Mouse (Mus musculus) hindbrain, postnatal 0 days (tissue): Measurements from ENCODE around the gene Irf4. TPM values are rescaled to one million over a fixed set of nuclear protein-coding genes. Genes with fewer than 3 reads are reported as not detected.

ENCODE experiments used
- ATAC-seq: fragments of 200-750 bp; cut with Nextera tagmentation; 2 replicates; pipeline ENCODE4 v1.8.0; 2017; ENCODE audit warnings: mild to moderate bottlenecking, moderate TSS enrichment, moderate library complexity
- DNase-seq: peaks from one replicate; pipeline ENCODE4 v3.0.0-alpha.2; 2015; ENCODE audit warnings: low spot score
- H3K27ac ChIP-seq: fragments of 300-500 bp; sonication (generic); 2 replicates; pipeline ENCODE4 v1.5.1; 2014; ENCODE audit warnings: mild to moderate bottlenecking
- H3K27me3 ChIP-seq: fragments of 300-500 bp; sonication (generic); 2 replicates; pipeline ENCODE4 v1.6.1; 2014; ENCODE audit warnings: low read length, mixed read lengths; ENCODE audit not compliant: insufficient read depth
- H3K36me3 ChIP-seq: fragments of 300-500 bp; sonication (generic); 2 replicates; pipeline ENCODE4 v1.6.1; 2014; ENCODE audit warnings: low read length, mixed read lengths; ENCODE audit not compliant: insufficient read depth
- H3K4me1 ChIP-seq: fragments of 300-500 bp; sonication (generic); 2 replicates; pipeline ENCODE4 v1.6.1; 2014; ENCODE audit warnings: antibody characterized with exemption, low read length, mixed read lengths; ENCODE audit not compliant: insufficient read depth
- H3K4me2 ChIP-seq: fragments of 300-500 bp; sonication (generic); 2 replicates; pipeline ENCODE4 v1.6.1; 2014; ENCODE audit warnings: low read depth, mild to moderate bottlenecking, low read length, moderate library complexity, mixed read lengths
- H3K4me3 ChIP-seq: fragments of 300-500 bp; sonication (generic); 2 replicates; pipeline ENCODE4 v1.5.1; 2014; ENCODE audit warnings: low read length
- H3K9ac ChIP-seq: fragments of 300-500 bp; sonication (generic); replicated peaks from 2 replicates; pipeline ENCODE4 v1.6.1; 2014; ENCODE audit warnings: mild to moderate bottlenecking, low read length, moderate library complexity, mixed read lengths
- H3K9me3 ChIP-seq: fragments of 300-500 bp; sonication (generic); 2 replicates; pipeline ENCODE4 v1.6.1; 2016; ENCODE audit warnings: low read length, mixed read lengths
- CTCF ChIP-seq: IDR thresholded peaks from 2 replicates; pipeline ENCODE4 v1.5.1; 2016; ENCODE audit warnings: antibody characterized with exemption, control low read depth, low read depth
- WGBS: fragments of 180-500 bp; shearing (Covaris S2); extraction: QIAGEN DNeasy Blood & Tissue Kit; methylation state at CpG from one replicate; pipeline ENCODE4 v1.1.7; 2014; 5-methylcytosine and 5-hydroxymethylcytosine counted together
- polyA plus RNA-seq: library from polyadenylated mRNA; unstranded; fragments of >200 nt; fragmentation: Nextera tagmentation; extraction: Ambion mirVana; gene quantifications from 2 replicates; pipeline ENCODE4 v1.2.1, GENCODE M21; 2015
- total RNA-seq: library from RNA; depleted of rRNA; stranded (reverse); fragments of >200 nt; gene quantifications from 2 replicates; pipeline ENCODE4 v1.2.3, GENCODE M21; 2014

The Irf4 gene
- total and polyA plus RNA-seq, 2 experiments from 2014 or later, result 0.06 TPM; not detected in 1

DNA sequence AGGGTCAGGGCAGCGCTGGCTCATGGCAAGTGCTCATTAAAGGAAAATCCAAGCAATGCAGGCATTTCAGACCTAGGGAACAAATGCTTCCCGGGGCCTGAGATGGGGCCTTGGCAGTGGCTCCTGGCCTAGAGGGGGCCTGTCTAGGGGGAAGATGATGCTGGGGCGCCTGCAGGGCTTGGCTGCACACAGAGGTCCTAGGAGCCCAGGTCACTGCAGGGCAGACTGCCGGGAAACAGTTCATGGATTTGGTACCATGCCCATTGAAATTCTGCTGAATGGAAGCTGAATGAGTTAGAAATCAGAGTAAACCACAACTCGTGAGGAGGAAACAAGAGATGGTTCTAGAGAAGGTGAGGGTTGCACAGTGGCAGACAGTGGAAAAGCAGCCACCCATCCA, 41.0 kb downstream of the Irf4 start:
- H3K4me3 ChIP-seq, result no peak overlapping the region
- no peak overlapping the region for H3K9ac ChIP-seq
- H3K36me3 ChIP-seq, result no peaks in the 10 kb centered on the region
- H3K27me3 ChIP-seq, result no peaks in the 10 kb centered on the region
- ATAC-seq (no peak), DNase-seq (no peak)
- H3K4me2 ChIP-seq, result no peak overlapping the region
- H3K9me3 ChIP-seq, result no peaks in the 10 kb centered on the region
- WGBS, result 53% methylated on average over 5 of the region's 5 CpGs
- H3K27ac ChIP-seq, result no peak overlapping the region
- H3K4me1 ChIP-seq, result no peaks in the 10 kb centered on the region
- TF ChIP-seq CTCF, result no peak

DNA sequence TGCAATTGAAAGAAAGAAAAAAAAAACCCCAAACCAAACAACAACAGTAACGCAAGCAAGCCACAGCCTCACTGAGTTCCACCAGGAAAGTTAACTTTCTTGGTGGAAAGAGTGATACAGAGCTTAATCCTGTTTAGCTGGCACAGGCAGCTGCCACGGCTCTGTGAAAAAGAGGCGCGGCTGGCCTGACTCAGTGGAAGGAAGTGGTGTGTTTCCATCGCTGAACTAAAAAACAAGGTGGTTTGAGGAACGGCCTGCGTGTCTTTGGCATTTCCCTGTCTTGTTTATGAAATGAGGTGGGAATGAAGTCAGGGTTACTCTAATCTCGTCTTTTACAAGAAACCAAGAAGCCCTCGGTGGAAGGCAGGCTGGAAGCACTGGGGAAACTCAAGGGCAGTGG, 43.3 kb downstream of the Irf4 start:
- TF ChIP-seq CTCF, result no peak
- 73% methylated on average over 9 of the region's 9 CpGs for WGBS
- Histone ChIP-seq H3K4me3 (no peak overlapping the region), H3K27me3 (no peaks in the 10 kb centered on the region), H3K27ac (no peak overlapping the region), H3K9me3 (no peaks in the 10 kb centered on the region), H3K9ac (no peak overlapping the region), H3K4me2 (no peak overlapping the region), H3K36me3 (no peaks in the 10 kb centered on the region), H3K4me1 (no peaks in the 10 kb centered on the region)
- DNase-seq, result no peak
- ATAC-seq, result no peak

DNA sequence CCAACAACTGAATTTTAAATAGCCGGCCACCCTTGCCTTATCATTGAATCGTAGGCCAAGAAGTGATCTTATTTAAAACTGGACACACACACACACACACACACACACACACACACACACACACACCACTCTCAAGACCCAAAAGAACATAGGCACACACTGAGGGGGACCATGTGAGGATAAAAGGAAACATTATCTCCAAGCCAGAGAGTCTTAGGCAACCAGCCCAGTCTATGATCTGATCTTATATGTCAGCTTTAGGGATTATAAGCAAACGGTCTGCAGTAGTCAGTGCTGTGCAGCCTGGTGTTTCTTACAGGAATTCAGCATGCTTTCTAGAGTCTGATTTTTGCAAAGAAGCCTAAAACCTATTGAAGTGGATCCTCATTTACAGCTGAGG, 43.7 kb downstream of the Irf4 start:
- no peaks in the 10 kb centered on the region for H3K27me3 ChIP-seq
- WGBS, result 72% methylated on average over 3 of the region's 3 CpGs
- DNase-seq, result no peak
- H3K36me3 ChIP-seq, result no peaks in the 10 kb centered on the region
- TF ChIP-seq CTCF, result no peak
- no peak overlapping the region for H3K4me2 ChIP-seq
- no peak overlapping the region for H3K27ac ChIP-seq
- no peak for ATAC-seq
- no peak overlapping the region for H3K9ac ChIP-seq
- no peaks in the 10 kb centered on the region for H3K9me3 ChIP-seq
- H3K4me3 ChIP-seq, result no peak overlapping the region
- H3K4me1 ChIP-seq, result no peaks in the 10 kb centered on the region

DNA sequence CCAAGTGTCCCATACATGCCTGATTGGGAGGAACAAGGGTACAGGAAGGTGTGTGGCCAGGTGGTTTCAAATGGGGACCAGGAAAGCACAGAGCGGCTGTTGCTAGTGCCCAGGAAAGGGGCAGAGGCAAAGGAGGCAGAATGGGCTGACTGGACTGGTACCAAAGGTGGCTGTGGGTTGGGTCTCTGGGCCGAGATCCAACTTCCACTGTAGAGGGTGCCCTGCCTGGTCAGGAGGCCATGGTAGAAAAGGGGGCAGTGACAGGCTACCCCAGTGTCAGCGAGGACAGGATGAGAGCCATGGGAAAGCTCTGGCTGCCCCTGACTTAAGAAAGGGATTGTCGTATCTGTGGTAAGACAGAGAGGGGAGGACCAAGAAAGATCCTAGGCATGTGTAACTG, 44.2 kb downstream of the Irf4 start:
- 83% methylated on average over 4 of the region's 4 CpGs for WGBS

DNA sequence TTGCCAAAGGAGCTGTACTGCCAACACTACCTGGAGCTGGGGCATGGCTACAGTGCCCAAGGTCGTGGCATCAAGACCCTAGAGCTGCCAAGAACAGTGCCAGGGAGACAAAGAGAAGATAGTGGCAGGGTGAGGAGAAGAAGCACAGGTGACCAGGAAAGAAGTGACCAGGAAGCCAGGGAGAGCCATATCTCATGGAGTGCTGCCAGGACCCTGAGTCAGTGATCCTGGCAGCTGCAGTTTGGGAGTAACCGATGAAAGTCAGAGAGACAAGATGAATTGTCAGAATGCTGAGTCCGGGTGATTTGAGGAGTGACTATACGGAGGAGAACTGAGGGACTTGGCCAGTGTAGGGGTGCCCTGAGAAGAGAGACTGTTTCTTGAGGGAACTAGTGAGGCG, 44.6 kb downstream of the Irf4 start:
- Histone ChIP-seq H3K27ac (no peak overlapping the region), H3K4me1 (no peaks in the 10 kb centered on the region), H3K4me3 (no peak overlapping the region), H3K27me3 (no peaks in the 10 kb centered on the region), H3K4me2 (no peak overlapping the region), H3K9ac (no peak overlapping the region), H3K9me3 (no peaks in the 10 kb centered on the region), H3K36me3 (no peaks in the 10 kb centered on the region)
- no peak for ATAC-seq
- WGBS, result 76% methylated on average over 5 of the region's 5 CpGs
- no peak for TF ChIP-seq CTCF
- DNase-seq, result no peak

More for the DNA sequence above, 44.2 kb downstream of the Irf4 start:
- H3K9me3 ChIP-seq, result no peaks in the 10 kb centered on the region
- H3K4me3 ChIP-seq, result no peak overlapping the region
- H3K4me2 ChIP-seq, result no peak overlapping the region
- ATAC-seq (no peak; the same call in 1 of the 2 replicates), DNase-seq (no peak)
- H3K27me3 ChIP-seq, result no peaks in the 10 kb centered on the region
- no peaks in the 10 kb centered on the region for H3K4me1 ChIP-seq
- TF ChIP-seq CTCF, result no peak
- no peak overlapping the region for H3K9ac ChIP-seq
- no peak overlapping the region for H3K27ac ChIP-seq
- H3K36me3 ChIP-seq, result no peaks in the 10 kb centered on the region

DNA sequence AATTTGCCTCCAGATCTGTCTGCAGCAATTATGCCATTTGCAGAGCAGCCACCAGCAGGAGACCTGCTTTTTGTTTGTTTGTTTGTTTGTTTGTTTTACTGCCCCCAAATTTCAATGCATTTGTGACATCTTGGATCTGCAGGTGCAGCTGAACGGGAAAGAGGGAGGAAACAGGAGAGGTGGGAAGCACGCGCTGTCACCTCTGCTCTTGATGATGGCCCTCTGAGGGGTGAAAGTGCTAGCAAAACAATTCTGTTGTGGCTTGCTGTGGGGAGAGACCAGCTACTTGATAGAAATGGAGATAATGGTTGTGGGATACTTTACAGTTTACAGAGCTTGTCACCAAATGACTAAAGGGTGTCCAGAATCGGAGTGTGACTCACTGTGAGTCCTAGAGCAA, 46.9 kb downstream of the Irf4 start:
- ATAC-seq (no peak), DNase-seq (no peak)
- H3K9ac ChIP-seq, result no peak overlapping the region
- WGBS, result 88% methylated on average over 4 of the region's 4 CpGs
- H3K27me3 ChIP-seq, result no peaks in the 10 kb centered on the region
- H3K27ac ChIP-seq, result no peak overlapping the region
- peaks cover 3% of the 10 kb centered on the region; the same call in 1 of the 2 replicates for H3K36me3 ChIP-seq
- no peak overlapping the region for H3K4me3 ChIP-seq
- no peaks in the 10 kb centered on the region for H3K9me3 ChIP-seq
- H3K4me1 ChIP-seq, result no peaks in the 10 kb centered on the region
- TF ChIP-seq CTCF, result no peak
- no peak overlapping the region for H3K4me2 ChIP-seq

DNA sequence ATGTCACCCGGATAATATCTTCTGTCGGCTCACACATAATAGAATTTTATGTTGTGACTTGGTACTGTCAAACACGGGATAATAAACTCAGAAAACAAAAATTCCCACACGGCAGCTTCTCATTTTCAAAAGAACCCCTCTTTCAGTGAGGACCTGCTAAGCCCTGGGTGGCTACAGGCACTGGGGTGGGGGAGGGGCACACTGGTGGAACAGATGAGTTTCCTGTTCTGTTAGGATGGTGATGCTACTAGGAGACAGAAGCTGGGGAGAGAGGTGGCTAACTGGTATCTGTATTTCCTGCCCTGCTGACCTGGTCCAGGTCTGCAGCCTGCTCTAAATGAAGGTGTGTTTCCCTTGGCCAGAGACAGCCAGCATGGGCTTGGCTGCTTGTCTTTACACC, 52.9 kb downstream of the Irf4 start:
- Histone ChIP-seq H3K4me3 (no peak overlapping the region), H3K4me2 (no peak overlapping the region), H3K9me3 (no peaks in the 10 kb centered on the region), H3K27me3 (no peaks in the 10 kb centered on the region), H3K36me3 (peaks cover 3% of the 10 kb centered on the region; the same call in 1 of the 2 replicates), H3K27ac (no peak overlapping the region), H3K9ac (no peak overlapping the region), H3K4me1 (no peaks in the 10 kb centered on the region)
- no peak for TF ChIP-seq CTCF
- WGBS, result 75% methylated on average over 4 of the region's 4 CpGs
- no peak for DNase-seq
- ATAC-seq, result no peak
